Mouse (Mus musculus): ENCODE measurements around the gene Myb. TPM values are rescaled to one million over a fixed set of nuclear protein-coding genes. Genes with fewer than 3 reads are reported as not detected.

Gene Myb
- total and polyA plus RNA-seq, 3 experiments, result 133 to 245 (median 155) TPM

GRCm38 (mm10) chr10:21135297-21135696, 25.5 kb downstream of the Myb start:
- peaks cover 8 to 47% of the 10 kb centered on the region in 2 experiments for H3K36me3 ChIP-seq (ENCODE audit: control insufficient read depth in 1 of 2, insufficient read depth in 2 of 2, low read length in 2 of 2)

GRCm38 (mm10) chr10:21130901-21131493, 29.8 kb downstream of the Myb start:
- no peak for DNase-seq (ENCODE audit: low read depth, low spot score)
- H3K9me3 ChIP-seq (replicated peaks; ENCODE audit: insufficient read depth, low read length), result no peaks in the 10 kb centered on the region
- peaks cover 3 to 50% of the 10 kb centered on the region in 2 experiments for H3K36me3 ChIP-seq (ENCODE audit: control insufficient read depth in 1 of 2, insufficient read depth in 2 of 2, low read length in 2 of 2)
- H3K27me3 ChIP-seq (ENCODE audit: control insufficient read depth in 1 of 2, insufficient read depth in 2 of 2, low read length in 2 of 2), result no peaks in the 10 kb centered on the region
- no peaks in the 10 kb centered on the region for H3K4me1 ChIP-seq (ENCODE audit: control insufficient read depth in 1 of 2, insufficient read depth in 2 of 2, low read length in 2 of 2)
- TF ChIP-seq UBTF (IDR thresholded peaks at IDR 0.05; ENCODE audit: borderline replicate concordance, insufficient read depth, low read depth, low read length) (no peak), TBP (IDR thresholded peaks at IDR 0.05; ENCODE audit: low read depth, low read length) (no peak), SMC3 (IDR thresholded peaks at IDR 0.05; ENCODE audit: low read depth, low read length) (no peak), EP300 (IDR thresholded peaks at IDR 0.05; ENCODE audit: low read depth in 1 of 2, low read length in 2 of 2) (0 out of 4 replicates have a peak, but pooled peaks of 1 of the 2 experiments have one; percentile 7), CHD2 (IDR thresholded peaks at IDR 0.05; ENCODE audit: low read length) (no peak), ETS1 (IDR thresholded peaks at IDR 0.05; ENCODE audit: low read depth, low read length) (0 out of 2 replicates have a peak, but pooled peaks have one; percentile 21), USF1 (IDR thresholded peaks at IDR 0.05; ENCODE audit: low read depth, low read length) (no peak), USF2 (IDR thresholded peaks at IDR 0.05; ENCODE audit: borderline replicate concordance in 1 of 2, insufficient read depth in 1 of 2, low read depth in 1 of 2, low read length in 2 of 2) (no peak), ZC3H11A (IDR thresholded peaks at IDR 0.05; ENCODE audit: low read depth, low read length) (no peak), NRF1 (IDR thresholded peaks at IDR 0.05; ENCODE audit: insufficient read depth, low read depth, low read length, poor library complexity, severe bottlenecking) (no peak), RAD21 (IDR thresholded peaks at IDR 0.05; ENCODE audit: low read depth, low read length) (no peak)
- no peak overlapping the region for H3K27ac ChIP-seq (ENCODE audit: control insufficient read depth, low read depth, low read length)
- H3K4me3 ChIP-seq (ENCODE audit: control insufficient read depth in 1 of 2, insufficient read depth in 1 of 2, low read depth in 2 of 2, low read length in 2 of 2), result no peak overlapping the region
- H3K9ac ChIP-seq (ENCODE audit: control insufficient read depth, low read depth, low read length, poor library complexity, severe bottlenecking), result no peak overlapping the region
- 0 out of 2 replicates have a peak, but pooled peaks cover 1% of the 10 kb centered on the region for H3K79me2 ChIP-seq (ENCODE audit: control insufficient read depth, insufficient read depth, low read length, poor library complexity)

More at GRCm38 (mm10) chr10:21135297-21135696, 25.5 kb downstream of the Myb start:
- H3K9ac ChIP-seq (ENCODE audit: control insufficient read depth, low read depth, low read length, poor library complexity, severe bottlenecking), result no peak overlapping the region
- no peaks in the 10 kb centered on the region for H3K4me1 ChIP-seq (ENCODE audit: control insufficient read depth in 1 of 2, insufficient read depth in 2 of 2, low read length in 2 of 2)
- TF ChIP-seq GATA1 (IDR thresholded peaks at IDR 0.05; ENCODE audit: low read depth, low read length) (no peak), MYC (IDR thresholded peaks at IDR 0.05; ENCODE audit: low read depth, low read length) (no peak)
- no peak overlapping the region for H3K27ac ChIP-seq (ENCODE audit: control insufficient read depth, low read depth, low read length)
- 0 out of 2 replicates have a peak, but pooled peaks cover 1% of the 10 kb centered on the region for H3K79me2 ChIP-seq (ENCODE audit: control insufficient read depth, insufficient read depth, low read length, poor library complexity)
- no peak for DNase-seq (ENCODE audit: low read depth, low spot score)
- H3K9me3 ChIP-seq (replicated peaks; ENCODE audit: insufficient read depth, low read length), result no peaks in the 10 kb centered on the region
- H3K27me3 ChIP-seq (ENCODE audit: control insufficient read depth in 1 of 2, insufficient read depth in 2 of 2, low read length in 2 of 2), result no peaks in the 10 kb centered on the region
- no peak overlapping the region for H3K4me3 ChIP-seq (ENCODE audit: control insufficient read depth in 1 of 2, insufficient read depth in 1 of 2, low read depth in 2 of 2, low read length in 2 of 2)

Data from MEL (cell line).